Mouse (Mus musculus) heart, postnatal 0 days (tissue): ENCODE data around the gene Gm9857.

Experiments used
- CTCF ChIP-seq: IDR thresholded peaks from 2 replicates; pipeline ENCODE4 v1.5.1; 2016; ENCODE audit warnings: antibody characterized with exemption, control low read depth, low read depth
- EP300 ChIP-seq: IDR thresholded peaks from 2 replicates; pipeline ENCODE4 v1.6.1; 2016; ENCODE audit warnings: antibody characterized with exemption, low read depth

- no peak for TF ChIP-seq CTCF
- TF ChIP-seq EP300: no peak
Observed at GRCm38 (mm10) chr3:108986534-108986933, 46.3 kb upstream of the Gm9857 start.
